Mouse (Mus musculus): ENCODE measurements around the gene Wdr49. TPM values are rescaled to one million over a fixed set of nuclear protein-coding genes. Genes with fewer than 3 reads are reported as not detected.
A peak's percentile ranks its signal among the peaks of the same experiment; 100 is the strongest.

The Wdr49 gene
- polyA plus RNA-seq, 1 experiment from 2014 or later = not detected

DNA sequence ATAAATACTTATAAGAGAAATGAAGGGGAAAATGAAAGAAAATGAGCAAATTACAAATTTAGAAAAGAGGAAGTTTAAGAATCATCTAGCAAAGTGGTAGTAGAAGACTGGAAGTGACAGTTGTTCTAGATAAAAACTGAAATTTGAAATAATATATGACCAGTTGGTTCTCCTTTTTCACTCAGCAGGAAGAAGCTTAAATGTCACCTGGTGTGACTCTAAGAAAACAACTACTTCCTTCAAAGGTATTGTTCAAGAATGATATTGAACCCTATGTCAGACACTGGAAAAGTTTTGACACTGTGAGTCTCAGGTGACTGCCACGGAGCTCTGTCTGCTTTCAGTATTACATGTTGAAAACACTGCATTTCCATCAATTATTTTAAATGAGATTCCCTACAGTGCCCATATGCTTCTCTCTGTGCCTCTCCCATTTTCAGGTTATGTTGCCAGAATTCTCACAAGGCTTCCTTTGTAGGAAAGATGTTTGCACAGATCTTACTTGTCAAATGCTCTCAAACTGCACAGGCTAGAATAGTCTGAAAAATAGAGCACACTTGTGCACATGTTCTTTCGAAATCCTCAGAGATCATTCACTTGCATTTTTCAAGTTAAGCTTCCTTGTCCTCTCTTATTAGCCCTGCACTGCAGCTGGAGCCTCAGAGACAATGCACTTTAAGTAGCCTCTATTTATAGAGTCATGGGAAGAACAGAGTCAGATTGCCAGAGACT lies 184.8 kb downstream of the Wdr49 start:
- no peak for TF ChIP-seq CTCF (IDR thresholded peaks at IDR 0.05)
- no peak for TF ChIP-seq EP300 (IDR thresholded peaks at IDR 0.05)
- WGBS = 51% methylated on average over 2 of the region's 2 CpGs
- Histone ChIP-seq H3K9ac (replicated peaks; ENCODE audit: low read depth) (no peak overlapping the region), H3K4me2 (replicated peaks; ENCODE audit: low read depth, low read length) (no peak overlapping the region), H3K36me3 (ENCODE audit: insufficient read depth, low read length) (no peaks in the 10 kb centered on the region), H3K27me3 (replicated peaks; ENCODE audit: insufficient read depth, low read length) (no peaks in the 10 kb centered on the region), H3K9me3 (ENCODE audit: low read length) (no peaks in the 10 kb centered on the region), H3K4me3 (ENCODE audit: low read depth, low read length) (no peak overlapping the region), H3K4me1 (ENCODE audit: insufficient read depth, low read depth, low read length) (no peaks in the 10 kb centered on the region), H3K27ac (ENCODE audit: low read length) (no peak overlapping the region)
- ATAC-seq = no peak
- no peak for DNase-seq (ENCODE audit: low spot score)

DNA sequence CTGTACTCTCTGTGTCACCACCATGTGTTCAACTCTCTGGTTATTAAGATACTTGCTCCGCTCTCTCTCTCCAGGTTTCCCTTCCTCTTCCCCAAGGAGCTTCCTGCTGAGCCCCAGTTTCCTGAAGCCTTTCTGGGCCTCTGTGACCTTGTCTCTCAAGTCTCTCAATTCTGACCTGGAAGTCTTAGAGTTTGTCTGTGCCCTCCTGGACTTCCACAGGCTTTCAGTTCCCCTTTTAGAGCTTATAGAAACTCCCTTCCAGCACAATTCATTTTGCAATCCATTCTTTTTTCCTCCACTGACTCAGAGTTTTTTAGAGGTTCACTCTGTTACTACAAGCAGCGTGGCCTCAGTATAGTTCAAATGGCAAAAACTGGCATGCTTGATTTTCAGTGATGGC lies 188.7 kb downstream of the Wdr49 start:
- DNase-seq (ENCODE audit: low spot score) (peak; percentile 7), ATAC-seq (no peak)
- 68% methylated on average over 2 of the region's 2 CpGs for WGBS
- Histone ChIP-seq H3K4me1 (ENCODE audit: insufficient read depth, low read depth, low read length) (no peaks in the 10 kb centered on the region), H3K36me3 (ENCODE audit: insufficient read depth, low read length) (no peaks in the 10 kb centered on the region), H3K9me3 (ENCODE audit: low read length) (no peaks in the 10 kb centered on the region), H3K27ac (ENCODE audit: low read length) (no peak overlapping the region), H3K27me3 (replicated peaks; ENCODE audit: insufficient read depth, low read length) (no peaks in the 10 kb centered on the region), H3K9ac (replicated peaks; ENCODE audit: low read depth) (no peak overlapping the region), H3K4me3 (ENCODE audit: low read depth, low read length) (no peak overlapping the region), H3K4me2 (replicated peaks; ENCODE audit: low read depth, low read length) (no peak overlapping the region)
- TF ChIP-seq EP300 (IDR thresholded peaks at IDR 0.05) (no peak), CTCF (IDR thresholded peaks at IDR 0.05) (no peak)

DNA sequence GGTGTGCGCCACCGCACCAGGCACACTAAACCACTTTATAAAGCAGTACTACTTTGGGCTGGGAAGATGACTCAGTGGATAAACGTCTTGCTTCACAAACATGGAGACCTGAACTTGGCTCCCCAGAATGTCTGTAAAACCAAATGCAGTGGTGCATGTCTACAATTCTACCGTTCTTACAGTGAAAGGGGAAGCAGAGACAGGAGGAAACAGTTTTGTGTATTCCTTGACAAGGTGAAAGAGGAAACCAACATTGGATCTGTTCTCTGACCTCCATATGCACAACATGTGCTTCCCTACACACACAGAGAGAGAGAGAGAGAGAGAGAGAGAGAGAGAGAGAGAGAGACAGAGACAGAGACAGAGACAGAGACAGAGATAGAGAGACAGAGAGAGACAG lies 204.5 kb downstream of the Wdr49 start:
- H3K9ac ChIP-seq (replicated peaks; ENCODE audit: low read depth) = no peak overlapping the region
- H3K4me2 ChIP-seq (replicated peaks; ENCODE audit: low read depth, low read length) = no peak overlapping the region
- H3K4me1 ChIP-seq (ENCODE audit: insufficient read depth, low read depth, low read length) = no peaks in the 10 kb centered on the region
- ATAC-seq (no peak), DNase-seq (ENCODE audit: low spot score) (no peak)
- no peak overlapping the region for H3K27ac ChIP-seq (ENCODE audit: low read length)
- TF ChIP-seq CTCF (IDR thresholded peaks at IDR 0.05) (no peak), EP300 (IDR thresholded peaks at IDR 0.05) (no peak)
- no peak overlapping the region for H3K4me3 ChIP-seq (ENCODE audit: low read depth, low read length)
- H3K9me3 ChIP-seq (ENCODE audit: low read length) = no peaks in the 10 kb centered on the region
- WGBS = 84% methylated on average over 4 of the region's 4 CpGs
- no peaks in the 10 kb centered on the region for H3K27me3 ChIP-seq (replicated peaks; ENCODE audit: insufficient read depth, low read length)
- no peaks in the 10 kb centered on the region for H3K36me3 ChIP-seq (ENCODE audit: insufficient read depth, low read length)

DNA sequence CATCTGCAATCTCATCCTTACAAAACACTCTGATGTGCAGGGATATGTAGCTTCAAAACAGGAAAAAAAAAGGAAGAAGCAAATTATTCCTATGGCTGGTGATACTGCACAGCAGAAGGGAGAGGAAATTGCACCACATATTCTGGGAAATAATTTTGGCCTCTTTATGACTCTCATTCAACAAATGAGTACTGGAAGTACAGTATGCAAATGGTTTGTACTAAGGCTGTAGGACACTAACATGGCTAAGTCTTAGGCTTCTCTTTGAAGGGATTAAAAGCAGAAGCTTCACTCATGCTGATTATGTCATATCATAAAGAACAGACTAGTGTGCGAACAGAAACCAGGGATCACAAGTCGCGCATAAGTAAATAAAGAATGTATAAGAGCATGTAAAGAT lies 205.4 kb downstream of the Wdr49 start:
- Histone ChIP-seq H3K4me2 (replicated peaks; ENCODE audit: low read depth, low read length) (no peak overlapping the region), H3K9me3 (ENCODE audit: low read length) (no peaks in the 10 kb centered on the region), H3K27ac (ENCODE audit: low read length) (no peak overlapping the region), H3K4me3 (ENCODE audit: low read depth, low read length) (no peak overlapping the region), H3K4me1 (ENCODE audit: insufficient read depth, low read depth, low read length) (no peaks in the 10 kb centered on the region), H3K36me3 (ENCODE audit: insufficient read depth, low read length) (no peaks in the 10 kb centered on the region), H3K27me3 (replicated peaks; ENCODE audit: insufficient read depth, low read length) (no peaks in the 10 kb centered on the region), H3K9ac (replicated peaks; ENCODE audit: low read depth) (no peak overlapping the region)
- 88% methylated on average over 3 of the region's 3 CpGs for WGBS
- DNase-seq (ENCODE audit: low spot score) (no peak), ATAC-seq (no peak)
- TF ChIP-seq EP300 (IDR thresholded peaks at IDR 0.05) (no peak), CTCF (IDR thresholded peaks at IDR 0.05) (no peak)

DNA sequence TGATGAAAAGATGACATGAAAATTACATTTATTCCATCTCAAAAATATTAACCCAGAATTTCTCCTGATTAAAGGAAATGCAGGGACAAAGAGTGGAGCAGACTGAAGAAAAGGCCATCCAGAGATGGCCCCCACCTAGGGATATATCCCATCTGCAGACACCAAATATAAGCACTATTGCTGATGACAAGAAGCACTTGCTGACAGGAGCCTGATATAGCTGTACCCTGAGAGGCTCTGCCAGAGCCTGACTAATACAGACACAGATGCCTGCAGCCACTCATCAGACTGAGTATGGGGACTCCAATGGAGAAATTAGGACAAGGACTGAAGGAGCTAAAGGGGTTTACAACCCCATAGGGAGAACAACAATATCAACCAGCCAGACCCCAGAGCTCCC lies 206.8 kb downstream of the Wdr49 start:
- TF ChIP-seq EP300 (IDR thresholded peaks at IDR 0.05) = no peak
- TF ChIP-seq CTCF (IDR thresholded peaks at IDR 0.05) = no peak
- no peak overlapping the region for H3K27ac ChIP-seq (ENCODE audit: low read length)
- ATAC-seq = no peak

DNA sequence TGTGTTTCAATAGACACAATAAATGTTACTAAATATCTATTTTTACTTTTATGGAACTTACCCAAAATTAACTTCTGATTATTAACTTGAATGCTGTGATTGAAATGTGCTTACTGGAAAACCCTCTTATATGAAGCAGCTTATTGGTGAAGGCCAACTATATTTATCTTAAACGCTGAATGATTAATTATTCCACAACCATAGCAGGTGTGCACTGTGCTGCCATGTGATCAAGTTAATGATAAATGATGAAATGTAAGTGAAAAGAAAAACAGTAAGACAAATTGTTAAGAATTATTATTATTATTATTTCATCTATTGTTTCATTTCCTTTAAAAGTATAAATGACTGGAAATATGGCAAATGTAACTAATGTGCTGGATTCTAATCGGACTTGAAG lies 212.0 kb downstream of the Wdr49 start, which contains the start of gene Serpini2:
Gene Serpini2 (minus strand): TSS at position 101 of the 400 bp plus-strand sequence.
- no peak for DNase-seq (ENCODE audit: low spot score)
- no peaks in the 10 kb centered on the region for H3K4me1 ChIP-seq (ENCODE audit: insufficient read depth, low read depth, low read length)
- no peak within 1 kb of the TSS for H3K9ac ChIP-seq (replicated peaks; ENCODE audit: low read depth)
- no peaks in the 10 kb centered on the region for H3K9me3 ChIP-seq (ENCODE audit: low read length)
- no peak within 1 kb of the TSS for H3K27ac ChIP-seq (ENCODE audit: low read length)
- no peak within 1 kb of the TSS for H3K4me2 ChIP-seq (replicated peaks; ENCODE audit: low read depth, low read length)
- no peak for ATAC-seq
- H3K36me3 ChIP-seq (ENCODE audit: insufficient read depth, low read length) = no peaks in the 10 kb centered on the region
- TF ChIP-seq CTCF (IDR thresholded peaks at IDR 0.05) = no peak
- no peak for TF ChIP-seq EP300 (IDR thresholded peaks at IDR 0.05)
- H3K27me3 ChIP-seq (replicated peaks; ENCODE audit: insufficient read depth, low read length) = no peaks in the 10 kb centered on the region
- 71% methylated on average over 2 of the region's 2 CpGs for WGBS
- no peak within 1 kb of the TSS for H3K4me3 ChIP-seq (ENCODE audit: low read depth, low read length)

More for the DNA sequence above, 206.8 kb downstream of the Wdr49 start:
- Histone ChIP-seq H3K9me3 (ENCODE audit: low read length) (no peaks in the 10 kb centered on the region), H3K36me3 (ENCODE audit: insufficient read depth, low read length) (no peaks in the 10 kb centered on the region), H3K4me1 (ENCODE audit: insufficient read depth, low read depth, low read length) (no peaks in the 10 kb centered on the region), H3K27me3 (replicated peaks; ENCODE audit: insufficient read depth, low read length) (no peaks in the 10 kb centered on the region), H3K4me2 (replicated peaks; ENCODE audit: low read depth, low read length) (no peak overlapping the region), H3K4me3 (ENCODE audit: low read depth, low read length) (no peak overlapping the region), H3K9ac (replicated peaks; ENCODE audit: low read depth) (no peak overlapping the region)
- no peak for DNase-seq (ENCODE audit: low spot score)

Measured in lung, postnatal 0 days (tissue).